Mouse (Mus musculus) embryonic facial prominence, embryonic 13.5 days (tissue): ENCODE results near the gene Mrpl54. TPM values are rescaled to one million over a fixed set of nuclear protein-coding genes. Genes with fewer than 3 reads are reported as not detected.

ENCODE experiments used
- ATAC-seq: fragments of 200-750 bp; cut with Nextera tagmentation; 2 replicates; pipeline ENCODE4 v1.8.0; 2017; ENCODE audit warnings: low read depth; ENCODE audit not compliant: insufficient number of reproducible peaks, insufficient read depth, low FRiP score, low TSS enrichment
- H3K27ac ChIP-seq: fragments of 300-500 bp; sonication (generic); 2 replicates; pipeline ENCODE4 v1.5.1; 2015; ENCODE audit warnings: moderate library complexity, mild to moderate bottlenecking, inconsistent platforms
- H3K27me3 ChIP-seq: fragments of 300-500 bp; sonication (generic); 2 replicates; pipeline ENCODE4 v1.6.1; 2015; ENCODE audit warnings: mild to moderate bottlenecking, inconsistent platforms
- H3K36me3 ChIP-seq: fragments of 300-500 bp; sonication (generic); 2 replicates; pipeline ENCODE4 v1.6.1; 2015; ENCODE audit warnings: mild to moderate bottlenecking, inconsistent platforms
- H3K4me1 ChIP-seq: fragments of 300-500 bp; sonication (generic); 2 replicates; pipeline ENCODE4 v1.6.1; 2015; ENCODE audit warnings: inconsistent platforms
- H3K4me2 ChIP-seq: fragments of 300-500 bp; sonication (generic); 2 replicates; pipeline ENCODE4 v1.6.1; 2015; ENCODE audit warnings: moderate library complexity, mild to moderate bottlenecking, inconsistent platforms
- H3K4me3 ChIP-seq: fragments of 300-500 bp; sonication (generic); 2 replicates; pipeline ENCODE4 v1.5.1; 2015; ENCODE audit warnings: mild to moderate bottlenecking, inconsistent platforms
- H3K9ac ChIP-seq: fragments of 300-500 bp; sonication (generic); 2 replicates; pipeline ENCODE4 v1.6.1; 2015; ENCODE audit warnings: mild to moderate bottlenecking, inconsistent platforms
- H3K9me3 ChIP-seq: fragments of 300-500 bp; sonication (generic); 2 replicates; pipeline ENCODE4 v1.6.1; 2016; ENCODE audit warnings: inconsistent platforms
- WGBS: fragments of 180-500 bp; shearing (Covaris S2); methylation state at CpG from one replicate; pipeline ENCODE4 v1.1.7; 2015; ENCODE audit warnings: mixed read lengths; 5-methylcytosine and 5-hydroxymethylcytosine counted together
- polyA plus RNA-seq: library from polyadenylated mRNA; unstranded; fragments of >200 nt; fragmentation: Nextera tagmentation; extraction: Ambion mirVana; gene quantifications from 2 replicates; pipeline ENCODE4 v1.2.1, GENCODE M21; 2015

Gene Mrpl54
- polyA plus RNA-seq, 1 experiment from 2014 or later = 202 TPM

GRCm38 (mm10) chr10:81302781-81303218 is 36.1 kb upstream of the Mrpl54 start:
- WGBS = 68% methylated on average over 14 of the region's 14 CpGs
- Histone ChIP-seq H3K9me3 (no peaks in the 10 kb centered on the region), H3K4me3 (0 out of 2 replicates have a peak overlapping the region, but pooled peaks have one; percentile 6), H3K36me3 (peaks cover 42% of the 10 kb centered on the region), H3K4me2 (peak overlapping the region; percentile 18; the same call in 1 of the 2 replicates), H3K4me1 (peaks cover 27% of the 10 kb centered on the region), H3K27me3 (no peaks in the 10 kb centered on the region), H3K27ac (0 out of 2 replicates have a peak overlapping the region, but pooled peaks have one; percentile 39), H3K9ac (peak overlapping the region; percentile 44)
- no peak for ATAC-seq

GRCm38 (mm10) chr10:81302288-81302687 is 35.6 kb upstream of the Mrpl54 start:
- H3K27me3 ChIP-seq = no peaks in the 10 kb centered on the region
- H3K4me3 ChIP-seq = no peak overlapping the region
- peaks cover 30% of the 10 kb centered on the region for H3K4me1 ChIP-seq
- H3K9me3 ChIP-seq = no peaks in the 10 kb centered on the region
- WGBS = 64% methylated on average over 4 of the region's 4 CpGs
- no peak for ATAC-seq
- peak overlapping the region; percentile 44 for H3K9ac ChIP-seq
- peak overlapping the region; percentile 18; the same call in 1 of the 2 replicates for H3K4me2 ChIP-seq
- H3K27ac ChIP-seq = peak overlapping the region; percentile 39; the same call in 1 of the 2 replicates
- H3K36me3 ChIP-seq = peaks cover 37% of the 10 kb centered on the region

GRCm38 (mm10) chr10:81301321-81301720 is 34.6 kb upstream of the Mrpl54 start:
- Histone ChIP-seq H3K4me3 (no peak overlapping the region), H3K4me2 (no peak overlapping the region), H3K36me3 (peaks cover 32% of the 10 kb centered on the region), H3K9me3 (no peaks in the 10 kb centered on the region), H3K27ac (no peak overlapping the region), H3K4me1 (peaks cover 30% of the 10 kb centered on the region), H3K27me3 (no peaks in the 10 kb centered on the region), H3K9ac (no peak overlapping the region)
- 81% methylated on average over 9 of the region's 9 CpGs for WGBS
- ATAC-seq = no peak

- Histone ChIP-seq H3K27me3 (no peaks in the 10 kb centered on the region), H3K4me3 (no peak overlapping the region), H3K9me3 (no peaks in the 10 kb centered on the region), H3K27ac (no peak overlapping the region), H3K4me2 (no peak overlapping the region), H3K4me1 (peaks cover 30% of the 10 kb centered on the region), H3K36me3 (peaks cover 25% of the 10 kb centered on the region), H3K9ac (0 out of 2 replicates have a peak overlapping the region, but pooled peaks have one; percentile 16)
- ATAC-seq = no peak
- WGBS = 84% methylated on average over 9 of the region's 9 CpGs
These were observed 33.7 kb upstream of the Mrpl54 start for GRCm38 (mm10) chr10:81300352-81300907.

- Histone ChIP-seq H3K27ac (0 out of 2 replicates have a peak overlapping the region, but pooled peaks have one; percentile 4), H3K27me3 (no peaks in the 10 kb centered on the region), H3K36me3 (peaks cover 23% of the 10 kb centered on the region), H3K4me3 (no peak overlapping the region), H3K9ac (peak overlapping the region; percentile 32; the same call in 1 of the 2 replicates), H3K4me1 (peaks cover 36% of the 10 kb centered on the region), H3K4me2 (no peak overlapping the region), H3K9me3 (no peaks in the 10 kb centered on the region)
- 86% methylated on average over 14 of the region's 14 CpGs for WGBS
- no peak for ATAC-seq
These were observed 33.0 kb upstream of the Mrpl54 start for GRCm38 (mm10) chr10:81299585-81300351.

GRCm38 (mm10) chr10:81298369-81299100 is 31.8 kb upstream of the Mrpl54 start:
- no peak for ATAC-seq
- Histone ChIP-seq H3K9me3 (no peaks in the 10 kb centered on the region), H3K27me3 (no peaks in the 10 kb centered on the region), H3K36me3 (peaks cover 23% of the 10 kb centered on the region), H3K27ac (0 out of 2 replicates have a peak overlapping the region, but pooled peaks have one; percentile 3), H3K4me2 (no peak overlapping the region), H3K9ac (no peak overlapping the region), H3K4me3 (no peak overlapping the region), H3K4me1 (peaks cover 46% of the 10 kb centered on the region)
- 91% methylated on average over 17 of the region's 17 CpGs for WGBS

GRCm38 (mm10) chr10:81297845-81298244 is 31.1 kb upstream of the Mrpl54 start:
- Histone ChIP-seq H3K4me2 (no peak overlapping the region), H3K4me1 (peaks cover 40% of the 10 kb centered on the region), H3K4me3 (no peak overlapping the region), H3K9ac (peak overlapping the region; percentile 41; the same call in 1 of the 2 replicates), H3K9me3 (no peaks in the 10 kb centered on the region), H3K36me3 (peaks cover 23% of the 10 kb centered on the region), H3K27ac (0 out of 2 replicates have a peak overlapping the region, but pooled peaks have one; percentile 3), H3K27me3 (no peaks in the 10 kb centered on the region)
- no peak for ATAC-seq
- WGBS = 48% methylated on average over 10 of the region's 10 CpGs

- Histone ChIP-seq H3K27me3 (no peaks in the 10 kb centered on the region), H3K9ac (peak overlapping the region; percentile 41; the same call in 1 of the 2 replicates), H3K36me3 (peaks cover 23% of the 10 kb centered on the region), H3K4me3 (no peak overlapping the region), H3K4me1 (peaks cover 34% of the 10 kb centered on the region), H3K4me2 (no peak overlapping the region), H3K27ac (0 out of 2 replicates have a peak overlapping the region, but pooled peaks have one; percentile 3), H3K9me3 (no peaks in the 10 kb centered on the region)
- WGBS = 79% methylated on average over 6 of the region's 6 CpGs
- ATAC-seq = no peak
These were observed 30.5 kb upstream of the Mrpl54 start for GRCm38 (mm10) chr10:81297246-81297645.

GRCm38 (mm10) chr10:81295185-81295584 is 28.5 kb upstream of the Mrpl54 start:
- H3K9me3 ChIP-seq = no peaks in the 10 kb centered on the region
- H3K27me3 ChIP-seq = peaks cover 17% of the 10 kb centered on the region
- H3K4me3 ChIP-seq = no peak overlapping the region
- peaks cover 18% of the 10 kb centered on the region; the same call in 1 of the 2 replicates for H3K36me3 ChIP-seq
- no peak overlapping the region for H3K27ac ChIP-seq
- no peak overlapping the region; the same call in 1 of the 2 replicates for H3K4me2 ChIP-seq
- H3K4me1 ChIP-seq = peaks cover 36% of the 10 kb centered on the region
- WGBS = 87% methylated on average over 6 of the region's 6 CpGs
- peak overlapping the region; percentile 89; the same call in 1 of the 2 replicates for H3K9ac ChIP-seq
- no peak for ATAC-seq

GRCm38 (mm10) chr10:81294442-81294841 is 27.7 kb upstream of the Mrpl54 start:
- Histone ChIP-seq H3K4me1 (peaks cover 37% of the 10 kb centered on the region), H3K36me3 (peaks cover 12% of the 10 kb centered on the region; the same call in 1 of the 2 replicates), H3K27ac (no peak overlapping the region), H3K4me2 (peak overlapping the region; percentile 95), H3K27me3 (peaks cover 24% of the 10 kb centered on the region), H3K9me3 (no peaks in the 10 kb centered on the region), H3K9ac (peak overlapping the region; percentile 89), H3K4me3 (peak overlapping the region; percentile 91)
- ATAC-seq = no peak
- 45% methylated on average over 8 of the region's 8 CpGs for WGBS
